In the genomic region with DNA sequence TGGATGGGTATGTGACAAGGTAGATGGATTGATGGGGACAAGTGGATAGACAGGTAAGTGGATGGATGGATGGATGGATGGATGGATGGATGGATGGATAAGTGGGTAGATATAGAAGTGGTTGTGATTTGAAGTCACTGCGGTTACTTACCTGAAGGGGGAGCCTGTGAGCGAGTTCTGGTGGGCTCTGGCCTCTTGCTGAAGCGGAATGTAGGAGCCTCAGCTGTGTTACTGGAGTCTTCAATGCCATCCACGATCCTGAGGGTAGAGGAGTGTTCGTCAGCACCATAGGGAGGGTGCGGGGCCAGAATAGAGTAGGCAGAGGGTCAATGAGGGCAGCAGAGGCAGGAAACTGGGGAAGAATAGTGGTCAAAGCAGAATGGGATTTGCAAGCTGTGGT, we compare ENCODE assay signal across 8 mouse cellular contexts. TPM values are rescaled to one million over a fixed set of nuclear protein-coding genes. Genes with fewer than 3 reads are reported as not detected.
A peak's percentile ranks its signal among the peaks of the same experiment; 100 is the strongest.
DNase-seq lines count a peak whose midpoint lies in the region; ATAC-seq and TF ChIP-seq lines count a peak whose summit lies in the region.

No protein-coding gene starts in this region.

- no peak overlapping the region for H3K4me2 ChIP-seq in forebrain, embryonic 11.5 days (ENCODE audit: low read depth, low read length, severe bottlenecking)
- H3K4me2 ChIP-seq in forebrain, embryonic 16.5 days (ENCODE audit: low read length), result no peak overlapping the region

- no peak overlapping the region for H3K9ac ChIP-seq in forebrain, embryonic 11.5 days (ENCODE audit: low read length)
- H3K9ac ChIP-seq in forebrain, embryonic 16.5 days (replicated peaks; ENCODE audit: low read depth, low read length), result no peak overlapping the region

- H3K9me3 ChIP-seq in forebrain, embryonic 11.5 days (ENCODE audit: control insufficient read depth, low read length), result no peaks in the 10 kb centered on the region
- no peaks in the 10 kb centered on the region for H3K9me3 ChIP-seq in forebrain, embryonic 16.5 days (ENCODE audit: control insufficient read depth, low read length)

- no peak overlapping the region for H3K27ac ChIP-seq in forebrain, embryonic 11.5 days (ENCODE audit: low read depth, low read length)
- no peak overlapping the region for H3K27ac ChIP-seq in forebrain, embryonic 16.5 days (ENCODE audit: low read length)
- H3K27ac ChIP-seq in cortical plate, adult 2 months (ENCODE audit: insufficient read depth, low read length), result no peak overlapping the region

- no peak for TF ChIP-seq POLR2A in cortical plate, adult 2 months (IDR thresholded peaks at IDR 0.05; ENCODE audit: extremely low read depth, insufficient read depth, low read length)

- 14% methylated on average over 6 of the region's 6 CpGs for WGBS in forebrain, embryonic 11.5 days
- WGBS in forebrain, embryonic 16.5 days, result 10% methylated on average over 6 of the region's 6 CpGs

- H3K4me3 ChIP-seq in forebrain, embryonic 11.5 days (ENCODE audit: low read depth, low read length), result no peak overlapping the region
- no peak overlapping the region for H3K4me3 ChIP-seq in forebrain, embryonic 16.5 days (replicated peaks; ENCODE audit: low read length)
- H3K4me3 ChIP-seq in cortical plate, adult 2 months (ENCODE audit: insufficient read depth, low read length), result no peak overlapping the region

- H3K36me3 ChIP-seq in forebrain, embryonic 11.5 days (ENCODE audit: control insufficient read depth, insufficient read depth, low read length), result no peaks in the 10 kb centered on the region
- no peaks in the 10 kb centered on the region for H3K36me3 ChIP-seq in forebrain, embryonic 16.5 days (ENCODE audit: control insufficient read depth, insufficient read depth)

- H3K27me3 ChIP-seq in forebrain, embryonic 11.5 days (ENCODE audit: control insufficient read depth, insufficient read depth, low read length), result no peaks in the 10 kb centered on the region
- H3K27me3 ChIP-seq in forebrain, embryonic 16.5 days (replicated peaks; ENCODE audit: control insufficient read depth, insufficient read depth, low read length), result no peaks in the 10 kb centered on the region; the same call in 1 of the 2 replicates

- H3K4me1 ChIP-seq in forebrain, embryonic 11.5 days (replicated peaks; ENCODE audit: control insufficient read depth, insufficient read depth, low read length), result no peaks in the 10 kb centered on the region
- no peaks in the 10 kb centered on the region for H3K4me1 ChIP-seq in forebrain, embryonic 16.5 days (replicated peaks; ENCODE audit: control insufficient read depth, insufficient read depth, low read length)
- 0 out of 2 replicates have a peak, but pooled peaks cover 4% of the 10 kb centered on the region for H3K4me1 ChIP-seq in cortical plate, adult 2 months (ENCODE audit: control insufficient read depth, insufficient read depth, low read length)

- peak; percentile 70 for DNase-seq in forebrain, embryonic 11.5 days (ENCODE audit: low spot score)
- DNase-seq in ovary, postnatal 36 days (ENCODE audit: low spot score), result peak; percentile 36
- DNase-seq in ovary, adult 18-20 months (ENCODE audit: low spot score), result no peak
- peak; percentile 79 for DNase-seq in induced T-regulatory cell, adult 2 months (ENCODE audit: low read depth)
- peak; percentile 30 to 65 for DNase-seq in natural killer cell, adult 2 months (ENCODE audit: low spot score in 2 of 2)
- no peak for DNase-seq in layer of hippocampus, adult 9-10 months (ENCODE audit: low spot score)

- TF ChIP-seq CTCF in cortical plate, adult 2 months (IDR thresholded peaks at IDR 0.05; ENCODE audit: extremely low read depth, insufficient read depth, low read length), result peak; percentile 63

- ATAC-seq in forebrain, embryonic 11.5 days (replicated peaks; ENCODE audit: low FRiP score), result no peak
- no peak for ATAC-seq in forebrain, embryonic 16.5 days

RNA-seq across cellular contexts. Expression of a gene that starts 7.1 kb away (rescaled TPM):
- 39.4 and 50.5 TPM in 2 replicates for polyA plus RNA-seq in forebrain, embryonic 11.5 days (2014; fragmentation: Nextera tagmentation; extraction: Ambion mirVana)
- polyA plus RNA-seq in forebrain, embryonic 16.5 days (2015; fragmentation: Nextera tagmentation; extraction: Ambion mirVana), result 37.6 and 38.9 TPM in 2 replicates
- polyA plus RNA-seq in cortical plate, adult 2 months (2012; rRNA removed), result 196 and 207 TPM in 2 replicates

RNA-seq across cellular contexts. Expression of a gene that starts 14.7 kb away (rescaled TPM):
- 2.7 and 3.1 TPM in 2 replicates for polyA plus RNA-seq in forebrain, embryonic 11.5 days (2014; fragmentation: Nextera tagmentation; extraction: Ambion mirVana)
- polyA plus RNA-seq in forebrain, embryonic 16.5 days (2015; fragmentation: Nextera tagmentation; extraction: Ambion mirVana), result 3.5 and 6.8 TPM in 2 replicates
- 23.4 and 25.4 TPM in 2 replicates for polyA plus RNA-seq in cortical plate, adult 2 months (2012; rRNA removed)

RNA-seq across cellular contexts. Expression of a gene that starts 17.6 kb away (rescaled TPM):
- polyA plus RNA-seq in forebrain, embryonic 11.5 days (2014; fragmentation: Nextera tagmentation; extraction: Ambion mirVana), result not detected in 2 replicates
- 0.92 TPM in 1 of 2 replicates, not detected in the other for polyA plus RNA-seq in forebrain, embryonic 16.5 days (2015; fragmentation: Nextera tagmentation; extraction: Ambion mirVana)
- 0.29 and 0.78 TPM in 2 replicates for polyA plus RNA-seq in cortical plate, adult 2 months (2012; rRNA removed)

RNA-seq across cellular contexts. Expression of a gene that starts 25.7 kb away (rescaled TPM):
- polyA plus RNA-seq in forebrain, embryonic 11.5 days (2014; fragmentation: Nextera tagmentation; extraction: Ambion mirVana), result 2.1 and 2.9 TPM in 2 replicates
- 2.5 and 5.0 TPM in 2 replicates for polyA plus RNA-seq in forebrain, embryonic 16.5 days (2015; fragmentation: Nextera tagmentation; extraction: Ambion mirVana)
- 7.5 and 8.6 TPM in 2 replicates for polyA plus RNA-seq in cortical plate, adult 2 months (2012; rRNA removed)

RNA-seq across cellular contexts. Expression of a gene that starts 31.4 kb away (rescaled TPM):
- polyA plus RNA-seq in forebrain, embryonic 11.5 days (2014; fragmentation: Nextera tagmentation; extraction: Ambion mirVana), result 0.36 and 0.45 TPM in 2 replicates
- not detected in 2 replicates for polyA plus RNA-seq in forebrain, embryonic 16.5 days (2015; fragmentation: Nextera tagmentation; extraction: Ambion mirVana)
- 0.19 TPM in 1 of 2 replicates, not detected in the other for polyA plus RNA-seq in cortical plate, adult 2 months (2012; rRNA removed)

Comparison
In these comparisons a context has a peak if more than half of its experiments do, and no peak if none do; other contexts are left out.
1. DNase-seq: peak in forebrain, embryonic 11.5 days (single experiment), ovary, postnatal 36 days (single experiment), induced T-regulatory cell, adult 2 months (single experiment) and natural killer cell, adult 2 months (2 of 2); none in ovary, adult 18-20 months (single experiment) and layer of hippocampus, adult 9-10 months (single experiment).